21 mouse cellular contexts compared by ENCODE assay signal in the genomic region with DNA sequence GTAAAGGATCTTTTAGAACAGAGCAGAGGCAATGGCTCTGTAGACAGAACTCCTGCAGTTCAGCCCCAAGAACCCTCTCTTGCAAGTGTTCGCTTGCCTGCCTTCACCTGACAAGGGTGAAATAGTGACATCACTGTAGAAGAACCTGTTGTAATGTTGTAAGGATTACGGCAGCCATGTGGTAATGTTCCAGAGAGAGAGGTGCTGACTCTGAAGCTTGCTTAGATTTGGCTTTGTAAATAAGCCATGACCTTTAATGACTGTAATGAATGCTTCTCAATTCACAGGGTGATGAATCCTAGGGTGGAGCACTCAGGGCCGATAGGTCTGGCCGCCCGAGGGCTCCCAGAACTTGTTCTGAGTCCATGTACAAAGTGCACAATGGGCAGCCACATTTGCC.
"Had no signal": no experiment of that assay in that cellular context is flagged by ENCODE, and none has a peak within 500 bp of the region (broad histone marks: within the 10 kb centered on the region; RNA-seq: fewer than 3 reads in every experiment).

No protein-coding gene starts in this region.

- H3K27me3 ChIP-seq: intestine, embryonic 15.5 days; liver, embryonic 13.5 days; megakaryocyte, embryonic 14.5 days; midbrain, embryonic 13.5 days had no signal

- H3K36me3 ChIP-seq: intestine, embryonic 15.5 days; kidney, embryonic 15.5 days; liver, embryonic 13.5 days; midbrain, embryonic 10.5 days; midbrain, embryonic 13.5 days; neural tube, embryonic 13.5 days had no signal

- H3K9me3 ChIP-seq: intestine, embryonic 15.5 days; kidney, embryonic 15.5 days; liver, embryonic 13.5 days; midbrain, embryonic 10.5 days; midbrain, embryonic 13.5 days; neural tube, embryonic 13.5 days had no signal

- H3K4me2 ChIP-seq: intestine, embryonic 15.5 days; kidney, embryonic 15.5 days; liver, embryonic 13.5 days; lung, embryonic 14.5 days; midbrain, embryonic 13.5 days; neural tube, embryonic 13.5 days had no signal

- H3K9ac ChIP-seq: intestine, embryonic 15.5 days; kidney, embryonic 15.5 days; liver, embryonic 13.5 days; lung, embryonic 14.5 days; midbrain, embryonic 13.5 days; neural tube, embryonic 13.5 days had no signal

- DNase-seq: kidney, adult 18-20 months; kidney, postnatal 10 days; kidney, postnatal 36 days; layer of hippocampus, postnatal 36 days; liver, embryonic 13.5 days; lung, embryonic 14.5 days; lung, postnatal 10 days; lung, postnatal 36 days; retina, postnatal 1 day; right cerebral cortex, postnatal 25 days; thymus, adult 18-20 months; thymus, postnatal 36 days had no signal

- H3K4me1 ChIP-seq: intestine, embryonic 15.5 days; kidney, embryonic 15.5 days; liver, embryonic 13.5 days; megakaryocyte, embryonic 14.5 days; midbrain, embryonic 10.5 days; midbrain, embryonic 13.5 days had no signal

- H3K4me3 ChIP-seq: intestine, embryonic 15.5 days; kidney, embryonic 15.5 days; left cerebral cortex, adult 2 months; liver, embryonic 13.5 days; megakaryocyte, embryonic 14.5 days; midbrain, embryonic 10.5 days; midbrain, embryonic 13.5 days; myocyte; neural tube, embryonic 13.5 days had no signal

- ATAC-seq: intestine, embryonic 15.5 days; midbrain, embryonic 13.5 days; midbrain, embryonic 16.5 days had no signal

- H3K27ac ChIP-seq: intestine, embryonic 15.5 days; kidney, embryonic 15.5 days; left cerebral cortex, adult 2 months; liver, embryonic 13.5 days; midbrain, embryonic 10.5 days; midbrain, embryonic 13.5 days; neural tube, embryonic 13.5 days had no signal
